Mouse (Mus musculus): ENCODE measurements around the gene Zdhhc4. TPM values are rescaled to one million over a fixed set of nuclear protein-coding genes. Genes with fewer than 3 reads are reported as not detected.

Zdhhc4 gene
- total RNA-seq, 2 experiments from 2014 or later: 41.8 to 42.3 TPM

- DNase-seq (ENCODE audit: extremely low spot score in 1 of 2, low spot score in 2 of 2): no peak
- no peak for TF ChIP-seq CTCF (IDR thresholded peaks at IDR 0.05)
- Histone ChIP-seq H3K27ac (no peak overlapping the region), H3K4me3 (no peak overlapping the region)
- intact Hi-C loops (cut with DNase I): loop anchor here (5.0 kb wide), 1 partner anchor 43 kb away; no protein-coding TSS in a partner anchor
Observed at GRCm38 (mm10) chr5:143295330-143295729, 33.7 kb downstream of the Zdhhc4 start.

GRCm38 (mm10) chr5:143294862-143295261, 34.2 kb downstream of the Zdhhc4 start:
- peak; percentile 16 for TF ChIP-seq CTCF (IDR thresholded peaks at IDR 0.05)
- no peak for DNase-seq (ENCODE audit: extremely low spot score in 1 of 2, low spot score in 2 of 2)
- intact Hi-C loops (cut with DNase I): loop anchor here (5.0 kb wide), 1 partner anchor 43 kb away; no protein-coding TSS in a partner anchor
- Histone ChIP-seq H3K27ac (no peak overlapping the region), H3K4me3 (no peak overlapping the region)

GRCm38 (mm10) chr5:143293404-143293803, 35.7 kb downstream of the Zdhhc4 start, which contains the start of gene Zfp853:
TSS of gene Zfp853 (minus strand) at chr5:143293623.
- DNase-seq (ENCODE audit: extremely low spot score in 1 of 2, low spot score in 2 of 2): peak in 1 of 2 experiments; percentile 41
- H3K27ac ChIP-seq: peak within 1 kb of the TSS; percentile 67; the same call in 1 of the 2 replicates
- no peak for TF ChIP-seq CTCF (IDR thresholded peaks at IDR 0.05)
- intact Hi-C loops (cut with DNase I): no loop called here
- peak within 1 kb of the TSS; percentile 59 for H3K4me3 ChIP-seq

GRCm38 (mm10) chr5:143292879-143293278, 36.2 kb downstream of the Zdhhc4 start:
- Histone ChIP-seq H3K4me3 (peak overlapping the region; percentile 59), H3K27ac (no peak overlapping the region)
- TF ChIP-seq CTCF (IDR thresholded peaks at IDR 0.05): no peak
- no peak for DNase-seq (ENCODE audit: extremely low spot score in 1 of 2, low spot score in 2 of 2)
- intact Hi-C loops (cut with DNase I): no loop called here

GRCm38 (mm10) chr5:143289299-143289698, 39.8 kb downstream of the Zdhhc4 start:
- TF ChIP-seq CTCF (IDR thresholded peaks at IDR 0.05): no peak
- H3K27ac ChIP-seq: no peak overlapping the region
- H3K4me3 ChIP-seq: no peak overlapping the region
- intact Hi-C loops (cut with DNase I): no loop called here
- no peak for DNase-seq (ENCODE audit: extremely low spot score in 1 of 2, low spot score in 2 of 2)

- intact Hi-C loops (cut with DNase I): no loop called here
- TF ChIP-seq CTCF (IDR thresholded peaks at IDR 0.05): no peak
- Histone ChIP-seq H3K27ac (no peak overlapping the region), H3K4me3 (no peak overlapping the region)
- DNase-seq (ENCODE audit: extremely low spot score in 1 of 2, low spot score in 2 of 2): no peak
Observed at GRCm38 (mm10) chr5:143288378-143288911, 40.6 kb downstream of the Zdhhc4 start.

- no peak for TF ChIP-seq CTCF (IDR thresholded peaks at IDR 0.05)
- DNase-seq (ENCODE audit: extremely low spot score in 1 of 2, low spot score in 2 of 2): no peak
- intact Hi-C loops (cut with DNase I): no loop called here
- Histone ChIP-seq H3K27ac (no peak overlapping the region), H3K4me3 (peak overlapping the region; percentile 7; the same call in 1 of the 2 replicates)
Observed at GRCm38 (mm10) chr5:143287774-143288328, 41.2 kb downstream of the Zdhhc4 start.

GRCm38 (mm10) chr5:143284762-143285161, 44.3 kb downstream of the Zdhhc4 start:
- TF ChIP-seq CTCF (IDR thresholded peaks at IDR 0.05): peak; percentile 21
- no peak for DNase-seq (ENCODE audit: extremely low spot score in 1 of 2, low spot score in 2 of 2)
- Histone ChIP-seq H3K4me3 (no peak overlapping the region), H3K27ac (no peak overlapping the region)
- intact Hi-C loops (cut with DNase I): no loop called here

GRCm38 (mm10) chr5:143279247-143279646, 49.8 kb downstream of the Zdhhc4 start:
- intact Hi-C loops (cut with DNase I): no loop called here
- no peak overlapping the region for H3K27ac ChIP-seq
- H3K4me3 ChIP-seq: no peak overlapping the region
- no peak for TF ChIP-seq CTCF (IDR thresholded peaks at IDR 0.05)
- DNase-seq (ENCODE audit: extremely low spot score in 1 of 2, low spot score in 2 of 2): no peak

- intact Hi-C loops (cut with DNase I): no loop called here
- no peak for TF ChIP-seq CTCF (IDR thresholded peaks at IDR 0.05)
- DNase-seq (ENCODE audit: extremely low spot score in 1 of 2, low spot score in 2 of 2): no peak
- Histone ChIP-seq H3K27ac (no peak overlapping the region), H3K4me3 (no peak overlapping the region)
Observed at GRCm38 (mm10) chr5:143275761-143276160, 53.3 kb downstream of the Zdhhc4 start.

GRCm38 (mm10) chr5:143272540-143273330, 56.3 kb downstream of the Zdhhc4 start:
- TF ChIP-seq CTCF (IDR thresholded peaks at IDR 0.05): no peak
- Histone ChIP-seq H3K4me3 (no peak overlapping the region), H3K27ac (no peak overlapping the region)
- no peak for DNase-seq (ENCODE audit: extremely low spot score in 1 of 2, low spot score in 2 of 2)
- intact Hi-C loops (cut with DNase I): no loop called here

- TF ChIP-seq CTCF (IDR thresholded peaks at IDR 0.05): no peak
- DNase-seq (ENCODE audit: extremely low spot score in 1 of 2, low spot score in 2 of 2): no peak
- H3K4me3 ChIP-seq: no peak overlapping the region
- no peak overlapping the region for H3K27ac ChIP-seq
- intact Hi-C loops (cut with DNase I): no loop called here
Observed at GRCm38 (mm10) chr5:143272108-143272507, 56.9 kb downstream of the Zdhhc4 start.
